Mouse (Mus musculus): ENCODE measurements around the gene Sgms1.

Sgms1 gene

GRCm38 (mm10) chr19:32353447-32353846 lies 36.1 kb downstream of the Sgms1 start:
- DNase-seq = no peak

- DNase-seq = no peak
Observed at GRCm38 (mm10) chr19:32348955-32349654, 40.4 kb downstream of the Sgms1 start.

- no peak for DNase-seq
Observed at GRCm38 (mm10) chr19:32347491-32347890, 42.0 kb downstream of the Sgms1 start.

- DNase-seq = no peak
Observed at GRCm38 (mm10) chr19:32346624-32347341, 42.7 kb downstream of the Sgms1 start.

- no peak for DNase-seq
Observed at GRCm38 (mm10) chr19:32346176-32346575, 43.3 kb downstream of the Sgms1 start.

GRCm38 (mm10) chr19:32345181-32345745 lies 44.3 kb downstream of the Sgms1 start:
- DNase-seq = peak; percentile 49

GRCm38 (mm10) chr19:32344738-32345121 lies 44.8 kb downstream of the Sgms1 start:
- peak; percentile 85 for DNase-seq

- no peak for DNase-seq
Observed at GRCm38 (mm10) chr19:32343937-32344737, 45.4 kb downstream of the Sgms1 start.

GRCm38 (mm10) chr19:32342436-32342835 lies 47.1 kb downstream of the Sgms1 start:
- DNase-seq = no peak

- no peak for DNase-seq
Observed at GRCm38 (mm10) chr19:32341091-32341490, 48.4 kb downstream of the Sgms1 start.

- no peak for DNase-seq
Observed at GRCm38 (mm10) chr19:32340168-32340567, 49.3 kb downstream of the Sgms1 start.

- no peak for DNase-seq
Observed at GRCm38 (mm10) chr19:32337708-32338107, 51.8 kb downstream of the Sgms1 start.

- no peak for DNase-seq
Observed at GRCm38 (mm10) chr19:32334751-32335150, 54.8 kb downstream of the Sgms1 start.

GRCm38 (mm10) chr19:32333544-32333943 lies 56.0 kb downstream of the Sgms1 start:
- no peak for DNase-seq

- no peak for DNase-seq
Observed at GRCm38 (mm10) chr19:32332779-32333460, 56.6 kb downstream of the Sgms1 start.

- DNase-seq = no peak
Observed at GRCm38 (mm10) chr19:32330231-32330630, 59.3 kb downstream of the Sgms1 start.

GRCm38 (mm10) chr19:32329511-32329910 lies 60.0 kb downstream of the Sgms1 start:
- DNase-seq = no peak

GRCm38 (mm10) chr19:32328089-32328828 lies 61.3 kb downstream of the Sgms1 start:
- peak; percentile 26 for DNase-seq

- no peak for DNase-seq
Observed at GRCm38 (mm10) chr19:32326621-32327021, 62.9 kb downstream of the Sgms1 start.

GRCm38 (mm10) chr19:32326156-32326555 lies 63.4 kb downstream of the Sgms1 start:
- DNase-seq = no peak

GRCm38 (mm10) chr19:32325100-32325768 lies 64.3 kb downstream of the Sgms1 start:
- DNase-seq = peak; percentile 28

All from thymus, postnatal 14 days (tissue).